Mouse (Mus musculus): ENCODE measurements around the gene Rusc1. TPM values are rescaled to one million over a fixed set of nuclear protein-coding genes. Genes with fewer than 3 reads are reported as not detected.
"Not testable (repeated sequence)": the region's sequence is repeated elsewhere in the genome, so short reads cannot be mapped to it uniquely, and the experiment has no call there.

The Rusc1 gene
- polyA plus RNA-seq, 1 experiment = 164 TPM

- no peak overlapping the region for H3K4me3 ChIP-seq (replicated peaks; ENCODE audit: insufficient read depth, low read depth, low read length)
- H3K27me3 ChIP-seq (ENCODE audit: control insufficient read depth, insufficient read depth, low read length) = no peaks in the 10 kb centered on the region
- no peak for DNase-seq
- TF ChIP-seq POLR2A (IDR thresholded peaks at IDR 0.05; ENCODE audit: borderline replicate concordance, insufficient read depth, low read length) (no peak), CTCF (IDR thresholded peaks at IDR 0.05; ENCODE audit: borderline replicate concordance, insufficient read depth, low read depth, low read length) (no peak)
- peaks cover 4% of the 10 kb centered on the region; the same call in 1 of the 2 replicates for H3K4me1 ChIP-seq (ENCODE audit: control insufficient read depth, insufficient read depth, low read length)
- no peak overlapping the region for H3K27ac ChIP-seq (ENCODE audit: insufficient read depth, low read length)
- 66% methylated on average over 2 of the region's 2 CpGs for WGBS
Measured at GRCm38 (mm10) chr3:89084133-89084532, 9.0 kb downstream of the Rusc1 start.

GRCm38 (mm10) chr3:89082287-89082686 lies 10.8 kb downstream of the Rusc1 start:
- H3K27ac ChIP-seq (ENCODE audit: insufficient read depth, low read length); H3K4me1 ChIP-seq (ENCODE audit: control insufficient read depth, insufficient read depth, low read length); H3K4me3 ChIP-seq (replicated peaks; ENCODE audit: insufficient read depth, low read depth, low read length); H3K27me3 ChIP-seq (ENCODE audit: control insufficient read depth, insufficient read depth, low read length); DNase-seq: not testable (repeated sequence)

GRCm38 (mm10) chr3:89077383-89077782 lies 15.7 kb downstream of the Rusc1 start:
- Histone ChIP-seq H3K4me1 (ENCODE audit: control insufficient read depth, insufficient read depth, low read length) (no peaks in the 10 kb centered on the region), H3K4me3 (replicated peaks; ENCODE audit: insufficient read depth, low read depth, low read length) (no peak overlapping the region), H3K27me3 (ENCODE audit: control insufficient read depth, insufficient read depth, low read length) (no peaks in the 10 kb centered on the region), H3K27ac (ENCODE audit: insufficient read depth, low read length) (no peak overlapping the region)
- TF ChIP-seq POLR2A (IDR thresholded peaks at IDR 0.05; ENCODE audit: borderline replicate concordance, insufficient read depth, low read length) (no peak), CTCF (IDR thresholded peaks at IDR 0.05; ENCODE audit: borderline replicate concordance, insufficient read depth, low read depth, low read length) (no peak)
- WGBS = 78% methylated on average over 9 of the region's 9 CpGs
- no peak for DNase-seq

GRCm38 (mm10) chr3:89067265-89067664 lies 25.8 kb downstream of the Rusc1 start:
- DNase-seq = no peak
- no peaks in the 10 kb centered on the region for H3K4me1 ChIP-seq (ENCODE audit: control insufficient read depth, insufficient read depth, low read length)
- TF ChIP-seq CTCF (IDR thresholded peaks at IDR 0.05; ENCODE audit: borderline replicate concordance, insufficient read depth, low read depth, low read length) = no peak
- no peak overlapping the region for H3K4me3 ChIP-seq (replicated peaks; ENCODE audit: insufficient read depth, low read depth, low read length)
- no peak overlapping the region for H3K27ac ChIP-seq (ENCODE audit: insufficient read depth, low read length)
- H3K27me3 ChIP-seq (ENCODE audit: control insufficient read depth, insufficient read depth, low read length) = no peaks in the 10 kb centered on the region

- no peak for TF ChIP-seq CTCF (IDR thresholded peaks at IDR 0.05; ENCODE audit: borderline replicate concordance, insufficient read depth, low read depth, low read length)
- no peak for TF ChIP-seq POLR2A (IDR thresholded peaks at IDR 0.05; ENCODE audit: borderline replicate concordance, insufficient read depth, low read length)
- Histone ChIP-seq H3K27ac (ENCODE audit: insufficient read depth, low read length) (no peak overlapping the region), H3K4me3 (replicated peaks; ENCODE audit: insufficient read depth, low read depth, low read length) (no peak overlapping the region), H3K4me1 (ENCODE audit: control insufficient read depth, insufficient read depth, low read length) (no peaks in the 10 kb centered on the region), H3K27me3 (ENCODE audit: control insufficient read depth, insufficient read depth, low read length) (no peaks in the 10 kb centered on the region)
- no peak for DNase-seq
- 62% methylated on average over 3 of the region's 3 CpGs for WGBS
Measured at GRCm38 (mm10) chr3:89061696-89062095, 31.4 kb downstream of the Rusc1 start.

- no peak for TF ChIP-seq POLR2A (IDR thresholded peaks at IDR 0.05; ENCODE audit: borderline replicate concordance, insufficient read depth, low read length)
- TF ChIP-seq CTCF (IDR thresholded peaks at IDR 0.05; ENCODE audit: borderline replicate concordance, insufficient read depth, low read depth, low read length) = peak; percentile 70
- WGBS = 75% methylated on average over 3 of the region's 3 CpGs
- no peaks in the 10 kb centered on the region for H3K27me3 ChIP-seq (ENCODE audit: control insufficient read depth, insufficient read depth, low read length)
- no peak overlapping the region for H3K4me3 ChIP-seq (replicated peaks; ENCODE audit: insufficient read depth, low read depth, low read length)
- DNase-seq = peak; percentile 11 to 38
- no peaks in the 10 kb centered on the region for H3K4me1 ChIP-seq (ENCODE audit: control insufficient read depth, insufficient read depth, low read length)
- no peak overlapping the region for H3K27ac ChIP-seq (ENCODE audit: insufficient read depth, low read length)
Measured at GRCm38 (mm10) chr3:89058783-89059182, 34.3 kb downstream of the Rusc1 start.

- TF ChIP-seq POLR2A (IDR thresholded peaks at IDR 0.05; ENCODE audit: borderline replicate concordance, insufficient read depth, low read length) (no peak), CTCF (IDR thresholded peaks at IDR 0.05; ENCODE audit: borderline replicate concordance, insufficient read depth, low read depth, low read length) (no peak)
- 84% methylated on average over 9 of the region's 9 CpGs for WGBS
- no peak overlapping the region for H3K4me3 ChIP-seq (replicated peaks; ENCODE audit: insufficient read depth, low read depth, low read length)
- H3K27me3 ChIP-seq (ENCODE audit: control insufficient read depth, insufficient read depth, low read length) = no peaks in the 10 kb centered on the region
- no peak overlapping the region for H3K27ac ChIP-seq (ENCODE audit: insufficient read depth, low read length)
- H3K4me1 ChIP-seq (ENCODE audit: control insufficient read depth, insufficient read depth, low read length) = no peaks in the 10 kb centered on the region
- DNase-seq = no peak
Measured at GRCm38 (mm10) chr3:89058361-89058760, 34.8 kb downstream of the Rusc1 start.

GRCm38 (mm10) chr3:89043359-89043758 lies 49.8 kb downstream of the Rusc1 start:
- Histone ChIP-seq H3K4me1 (ENCODE audit: control insufficient read depth, insufficient read depth, low read length) (no peaks in the 10 kb centered on the region), H3K27ac (ENCODE audit: insufficient read depth, low read length) (no peak overlapping the region), H3K4me3 (replicated peaks; ENCODE audit: insufficient read depth, low read depth, low read length) (no peak overlapping the region), H3K27me3 (ENCODE audit: control insufficient read depth, insufficient read depth, low read length) (no peaks in the 10 kb centered on the region)
- TF ChIP-seq CTCF (IDR thresholded peaks at IDR 0.05; ENCODE audit: borderline replicate concordance, insufficient read depth, low read depth, low read length) (no peak), POLR2A (IDR thresholded peaks at IDR 0.05; ENCODE audit: borderline replicate concordance, insufficient read depth, low read length) (no peak)
- DNase-seq = no peak
- 86% methylated on average over 4 of the region's 4 CpGs for WGBS

Other genes with a start within 250 kb of the Rusc1 start
- gene Msto1, start 179.3 kb downstream of the Rusc1 start, polyA plus RNA-seq (2012; rRNA removed) = 37.0 and 38.3 TPM in 2 replicates
- gene Ash1l, start 142.7 kb downstream of the Rusc1 start, polyA plus RNA-seq (2012; rRNA removed) = 32.2 and 32.7 TPM in 2 replicates
- gene Dap3, start 142.1 kb downstream of the Rusc1 start, polyA plus RNA-seq (2012; rRNA removed) = 125 and 131 TPM in 2 replicates
- 0.03 TPM in 1 of 2 replicates, not detected in the other for gene Gm43738, start 7.8 kb upstream of the Rusc1 start, polyA plus RNA-seq (2012; rRNA removed)
- gene Fdps, start 8.6 kb upstream of the Rusc1 start, polyA plus RNA-seq (2012; rRNA removed) = 107 and 113 TPM in 2 replicates
- 0.03 and 0.07 TPM in 2 replicates for gene Pklr, start 42.8 kb upstream of the Rusc1 start, polyA plus RNA-seq (2012; rRNA removed)
- gene Hcn3, start 66.9 kb upstream of the Rusc1 start, polyA plus RNA-seq (2012; rRNA removed) = 13.0 and 14.6 TPM in 2 replicates
- 75.5 and 80.2 TPM in 2 replicates for gene Clk2, start 71.5 kb upstream of the Rusc1 start, polyA plus RNA-seq (2012; rRNA removed)
- gene Scamp3, start 84.2 kb upstream of the Rusc1 start, polyA plus RNA-seq (2012; rRNA removed) = 109 and 121 TPM in 2 replicates
- gene Fam189b, start 89.8 kb upstream of the Rusc1 start, polyA plus RNA-seq (2012; rRNA removed) = 86.8 and 97.7 TPM in 2 replicates
- gene Gba, start 109.6 kb upstream of the Rusc1 start, polyA plus RNA-seq (2012; rRNA removed) = 69.2 and 69.8 TPM in 2 replicates
- 23.8 and 24.2 TPM in 2 replicates for gene Thbs3, start 121.9 kb upstream of the Rusc1 start, polyA plus RNA-seq (2012; rRNA removed)
- gene Mtx1, start 133.8 kb upstream of the Rusc1 start, polyA plus RNA-seq (2012; rRNA removed) = 153 and 167 TPM in 2 replicates
- gene Muc1, start 135.7 kb upstream of the Rusc1 start, polyA plus RNA-seq (2012; rRNA removed) = 0.55 and 0.69 TPM in 2 replicates
- gene Krtcap2, start 152.7 kb upstream of the Rusc1 start, polyA plus RNA-seq (2012; rRNA removed) = 80.4 and 82.9 TPM in 2 replicates
- 49.8 and 58.5 TPM in 2 replicates for gene Trim46, start 153.0 kb upstream of the Rusc1 start, polyA plus RNA-seq (2012; rRNA removed)
- gene Dpm3, start 166.0 kb upstream of the Rusc1 start, polyA plus RNA-seq (2012; rRNA removed) = 212 and 218 TPM in 2 replicates
- 122 and 127 TPM in 2 replicates for gene Slc50a1, start 177.3 kb upstream of the Rusc1 start, polyA plus RNA-seq (2012; rRNA removed)
- 14.2 and 14.7 TPM in 2 replicates for gene Efna1, start 187.8 kb upstream of the Rusc1 start, polyA plus RNA-seq (2012; rRNA removed)
- 31.9 and 37.0 TPM in 2 replicates for gene Efna3, start 229.7 kb upstream of the Rusc1 start, polyA plus RNA-seq (2012; rRNA removed)
- 0.36 and 0.64 TPM in 2 replicates for gene Efna4, start 244.7 kb upstream of the Rusc1 start, polyA plus RNA-seq (2012; rRNA removed)